Mouse (Mus musculus): ENCODE measurements at regions not wholly inside any gene's neighbourhood (a gene's known extent, or its start where the extent isn't known, plus 50 kb on each side); places are given as distances from the start of the nearest gene placed in this dataset.

DNA sequence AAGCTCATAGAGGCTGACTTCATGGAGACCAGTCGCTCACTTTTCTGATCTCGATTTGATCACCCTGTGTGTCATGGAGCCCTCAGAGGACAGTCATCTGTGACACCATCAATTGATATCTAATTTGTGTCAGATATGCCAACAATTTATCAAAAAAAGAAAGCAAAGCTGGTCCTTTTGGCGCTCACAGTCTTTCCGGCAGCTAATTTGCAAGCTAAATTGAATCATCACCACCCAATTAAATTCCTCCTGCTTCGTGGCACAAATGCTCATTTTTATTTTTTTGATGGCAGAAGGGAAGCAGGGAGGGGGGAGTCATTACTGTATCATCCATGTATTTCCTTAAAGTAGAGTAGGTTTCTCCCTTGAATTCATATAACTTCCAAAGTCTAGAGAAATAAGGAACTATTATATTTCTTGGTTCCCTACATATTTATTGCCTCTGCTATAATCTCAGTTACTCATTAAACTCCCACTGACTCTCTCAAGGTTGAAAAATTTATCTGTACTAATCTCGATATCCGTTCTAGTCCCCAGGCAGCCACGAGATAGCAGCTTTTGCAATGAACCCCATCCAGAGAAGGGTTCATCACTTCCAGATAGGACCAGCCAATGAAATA lies 325.8 kb downstream of the Gpam start:
- no peak for ATAC-seq (replicated peaks; ENCODE audit: poor library complexity, severe bottlenecking)

DNA sequence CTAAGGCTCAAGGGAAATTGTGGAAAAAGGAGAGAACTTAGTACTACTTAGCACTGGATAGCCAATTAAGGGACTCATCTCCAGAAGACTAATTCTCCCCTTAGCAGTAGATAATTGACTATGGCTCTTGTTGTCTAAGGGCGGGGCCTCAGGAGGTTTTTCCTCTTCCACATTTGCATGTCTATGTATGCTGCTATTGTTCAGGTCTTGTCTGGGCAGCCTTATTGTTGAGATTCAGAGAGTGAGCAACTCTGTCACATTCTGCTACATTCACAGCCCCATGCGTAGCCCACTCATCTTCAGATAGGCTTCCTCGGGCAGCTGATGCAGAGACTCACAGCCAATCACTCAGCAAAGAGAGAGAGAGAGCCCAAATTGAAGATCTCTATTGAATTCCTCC lies 339.9 kb downstream of the Gpam start:
- no peak for ATAC-seq (replicated peaks; ENCODE audit: poor library complexity, severe bottlenecking)

DNA sequence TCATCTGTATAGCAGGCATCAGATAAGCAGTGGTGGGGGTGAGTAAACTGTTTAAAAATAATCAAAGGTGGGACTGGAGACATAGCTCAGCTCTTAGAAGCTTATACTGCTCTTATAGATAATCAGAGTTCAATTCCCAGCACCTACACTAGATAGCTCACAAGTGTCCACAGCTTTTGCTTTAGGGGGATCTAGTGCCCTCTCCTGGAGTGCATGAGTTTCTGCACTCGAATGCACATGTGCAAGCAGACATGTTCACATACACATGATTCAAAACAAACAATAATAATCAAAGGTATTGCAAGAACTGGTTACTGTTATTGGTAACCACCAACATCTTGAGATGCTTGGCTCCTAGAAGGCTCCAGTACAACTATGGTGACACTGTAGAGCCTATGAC lies 343.3 kb downstream of the Gpam start:
- no peak for ATAC-seq (replicated peaks; ENCODE audit: poor library complexity, severe bottlenecking)

DNA sequence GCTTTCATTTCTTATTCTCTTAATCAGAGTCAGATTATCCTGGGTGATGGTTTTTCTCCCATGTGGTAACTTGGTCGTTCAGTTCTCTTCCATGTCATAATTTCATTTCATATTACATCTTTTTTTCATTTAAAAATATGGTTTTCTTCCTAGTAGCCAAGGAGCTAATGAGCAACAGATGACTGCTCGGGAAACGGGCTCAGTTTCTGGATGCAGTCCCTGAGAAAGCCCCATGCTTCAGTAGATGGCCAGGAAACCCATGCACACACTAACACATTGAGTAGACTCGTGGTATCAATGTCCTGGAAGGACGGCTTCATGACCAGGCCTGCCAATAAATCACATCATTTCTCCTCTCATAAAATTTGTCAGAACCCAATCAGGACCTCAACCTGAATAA lies 369.3 kb downstream of the Gpam start:
- ATAC-seq (replicated peaks; ENCODE audit: poor library complexity, severe bottlenecking): no peak

DNA sequence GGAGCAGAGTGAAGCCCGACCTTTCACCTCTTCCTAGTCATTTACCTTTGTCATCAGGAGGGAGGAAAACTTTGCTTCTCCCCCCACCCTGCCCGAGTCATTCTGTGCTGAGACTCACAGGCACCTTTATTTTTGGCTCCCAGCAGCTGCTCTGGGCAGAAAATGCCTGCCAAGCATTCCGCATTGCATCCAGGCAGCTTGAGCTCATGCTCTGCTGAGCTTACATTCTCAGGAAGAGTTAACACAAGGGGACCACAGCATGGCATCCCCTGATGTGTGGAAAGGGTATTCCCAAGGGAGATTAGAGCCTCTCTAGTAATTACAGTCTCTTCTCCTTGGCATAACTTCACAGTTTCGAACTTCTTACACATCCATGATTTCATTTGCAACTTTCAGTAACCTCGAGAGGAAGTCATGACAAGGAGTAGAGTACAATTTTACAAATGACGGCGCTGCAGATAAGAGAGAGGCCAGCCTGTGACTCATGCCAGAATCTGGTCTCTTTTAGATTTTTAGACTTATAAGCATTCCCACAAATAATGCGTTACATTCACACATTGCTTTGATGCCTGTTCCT lies 370.3 kb downstream of the Gpam start:
- ATAC-seq (replicated peaks; ENCODE audit: poor library complexity, severe bottlenecking): no peak

DNA sequence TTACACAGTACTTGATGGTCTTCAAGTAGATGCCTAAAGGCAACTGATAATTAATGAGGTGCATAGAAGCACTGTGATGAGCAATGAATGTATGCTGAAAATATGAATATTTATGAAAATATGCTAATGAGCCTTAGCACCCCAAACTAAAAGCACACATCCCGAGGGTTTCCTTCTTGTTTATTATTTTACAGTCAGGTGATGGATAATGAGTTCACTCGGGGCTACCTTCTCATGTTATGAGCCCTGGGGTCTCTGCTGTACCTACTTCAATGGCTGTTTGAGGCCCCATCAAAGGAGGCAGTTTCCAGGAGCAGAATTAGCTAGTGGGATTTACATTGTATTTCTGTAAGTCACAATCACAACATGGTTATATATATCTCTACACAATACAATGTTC lies 371.6 kb downstream of the Gpam start:
- no peak for ATAC-seq (replicated peaks; ENCODE audit: poor library complexity, severe bottlenecking)

DNA sequence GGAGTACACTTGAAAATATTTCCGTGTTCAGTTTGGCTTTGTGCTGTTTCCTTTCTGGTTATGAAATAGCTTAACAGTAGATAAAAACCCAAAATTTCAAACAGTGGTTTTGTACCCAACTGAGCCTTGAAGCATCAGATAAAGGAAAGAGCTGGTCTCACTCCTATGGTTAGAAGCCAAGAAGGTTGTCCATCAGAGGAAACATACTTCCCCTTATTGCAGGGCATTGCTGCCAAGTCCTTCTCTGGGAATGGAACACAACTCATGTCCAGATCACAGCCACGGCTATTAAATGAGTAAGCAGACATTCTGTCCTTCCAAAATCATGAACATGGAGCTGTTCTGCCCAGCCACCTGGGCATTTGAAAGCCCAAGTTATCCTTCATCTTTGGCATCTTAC lies 393.1 kb downstream of the Gpam start:
- ATAC-seq (replicated peaks; ENCODE audit: poor library complexity, severe bottlenecking): peak; percentile 66

DNA sequence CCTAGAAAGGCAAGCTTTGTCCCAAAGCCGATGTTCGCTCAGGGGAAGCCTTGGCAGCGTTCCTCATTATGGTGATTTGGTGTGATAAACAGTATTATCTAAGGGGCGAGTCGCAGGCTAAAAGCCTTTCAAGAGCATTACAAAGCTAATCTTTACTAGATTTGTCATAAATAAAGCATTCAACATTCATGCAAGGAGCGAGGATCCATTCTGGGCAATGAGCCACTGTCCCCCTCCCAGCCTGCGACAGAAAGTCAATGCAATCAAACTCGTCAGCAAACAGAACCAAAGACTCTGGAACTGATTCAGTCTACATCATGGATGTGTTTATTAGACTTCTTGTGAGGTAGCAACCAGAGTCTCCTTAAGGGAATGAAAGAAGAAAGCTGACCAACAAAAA lies 395.3 kb downstream of the Gpam start:
- no peak for ATAC-seq (replicated peaks; ENCODE audit: poor library complexity, severe bottlenecking)

DNA sequence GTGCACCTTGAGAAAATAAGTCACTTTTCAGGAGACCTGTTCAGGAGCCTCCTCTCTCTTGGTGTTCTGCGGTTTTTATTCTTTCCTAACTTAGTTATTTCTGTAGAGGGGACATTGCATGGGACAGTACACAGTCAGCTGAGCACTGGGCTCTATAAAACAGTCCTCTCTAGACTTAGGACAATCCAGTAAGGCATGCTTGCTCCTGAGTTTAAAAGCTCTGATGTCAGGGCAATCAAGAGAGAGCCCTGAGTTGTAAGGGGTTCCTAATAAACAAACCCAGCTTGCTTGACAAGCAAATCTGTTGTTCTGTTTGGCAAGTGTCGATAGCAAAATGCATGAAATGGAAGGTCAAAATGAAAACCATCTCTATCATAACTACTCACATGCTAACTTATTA lies 395.7 kb downstream of the Gpam start:
- no peak for ATAC-seq (replicated peaks; ENCODE audit: poor library complexity, severe bottlenecking)

DNA sequence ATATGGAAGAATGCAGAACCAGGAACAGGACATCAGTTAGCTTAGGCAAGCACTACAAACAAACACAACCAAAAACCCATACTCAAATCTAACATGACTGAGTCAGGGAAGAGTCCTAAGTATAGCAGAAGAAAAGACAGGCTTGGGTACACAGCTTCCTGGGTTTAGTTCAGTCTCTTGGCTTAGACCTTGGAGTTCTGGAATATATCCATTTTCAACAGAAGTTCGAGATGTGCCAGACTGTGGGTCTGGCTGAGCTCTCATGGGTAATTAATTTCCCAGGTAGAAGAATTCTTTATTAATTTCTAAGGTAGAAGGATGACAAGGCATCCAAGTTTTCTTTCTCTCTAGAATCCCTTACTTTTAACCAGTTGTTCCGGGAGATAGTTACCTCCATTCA lies 396.2 kb downstream of the Gpam start:
- no peak for ATAC-seq (replicated peaks; ENCODE audit: poor library complexity, severe bottlenecking)

DNA sequence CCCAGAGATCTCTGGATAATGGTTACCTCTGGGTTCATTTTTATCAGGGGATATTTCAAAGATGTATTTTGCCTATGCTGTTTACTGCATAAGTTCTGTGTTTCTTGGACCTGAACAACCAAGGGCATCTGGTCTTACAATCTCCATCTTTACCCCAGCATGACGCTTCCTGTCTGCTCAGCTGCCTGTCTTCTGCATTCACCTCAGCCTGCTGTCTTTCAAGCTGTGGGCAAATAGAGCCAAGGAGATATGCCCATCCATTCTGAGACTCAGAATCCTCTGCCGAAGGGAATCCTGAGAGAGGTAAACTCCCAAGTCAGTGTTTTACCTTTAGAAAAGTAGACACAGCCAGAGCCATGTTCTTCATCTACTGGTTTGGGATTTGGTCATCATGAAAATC lies 396.7 kb downstream of the Gpam start:
- no peak for ATAC-seq (replicated peaks; ENCODE audit: poor library complexity, severe bottlenecking)

DNA sequence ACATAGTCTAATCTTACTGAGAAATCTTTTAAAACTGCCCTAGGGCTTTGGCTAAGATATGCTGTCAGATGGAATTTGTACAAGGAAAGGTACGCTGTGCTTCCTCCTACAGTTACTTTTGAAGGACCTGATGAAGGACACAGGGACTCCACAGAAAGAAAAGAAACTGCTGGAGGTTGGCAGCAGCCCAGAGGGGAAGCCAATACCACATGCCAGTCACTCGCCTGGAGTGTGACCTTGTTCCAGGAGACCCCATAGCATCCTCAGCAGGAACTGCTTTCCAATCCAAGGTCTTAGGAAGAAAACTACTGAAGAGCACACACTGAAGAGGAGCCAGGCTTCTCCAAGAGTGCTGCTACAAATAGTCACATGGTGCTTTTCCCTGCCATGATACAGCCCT lies 404.9 kb downstream of the Gpam start:
- no peak for ATAC-seq (replicated peaks; ENCODE audit: poor library complexity, severe bottlenecking)

DNA sequence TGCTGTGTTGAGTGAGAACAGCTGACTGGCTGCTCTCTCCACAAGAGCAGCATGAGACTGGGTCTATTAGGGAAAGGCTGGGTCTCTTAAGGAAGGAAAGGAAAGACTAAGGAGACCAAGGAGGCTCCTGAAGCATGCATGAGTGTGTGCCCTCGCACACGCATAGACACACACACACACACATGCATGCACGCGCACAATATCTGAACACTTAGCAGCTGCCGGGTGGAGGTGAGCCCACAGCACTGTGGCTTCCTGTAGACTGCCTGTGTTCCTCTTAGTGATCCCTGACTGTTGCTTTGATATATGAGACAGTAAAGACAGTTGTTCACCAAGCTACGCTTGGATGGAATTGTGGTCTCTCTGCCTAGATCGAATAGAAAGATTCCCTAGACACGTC lies 429.6 kb downstream of the Gpam start:
- no peak for ATAC-seq (replicated peaks; ENCODE audit: poor library complexity, severe bottlenecking)

DNA sequence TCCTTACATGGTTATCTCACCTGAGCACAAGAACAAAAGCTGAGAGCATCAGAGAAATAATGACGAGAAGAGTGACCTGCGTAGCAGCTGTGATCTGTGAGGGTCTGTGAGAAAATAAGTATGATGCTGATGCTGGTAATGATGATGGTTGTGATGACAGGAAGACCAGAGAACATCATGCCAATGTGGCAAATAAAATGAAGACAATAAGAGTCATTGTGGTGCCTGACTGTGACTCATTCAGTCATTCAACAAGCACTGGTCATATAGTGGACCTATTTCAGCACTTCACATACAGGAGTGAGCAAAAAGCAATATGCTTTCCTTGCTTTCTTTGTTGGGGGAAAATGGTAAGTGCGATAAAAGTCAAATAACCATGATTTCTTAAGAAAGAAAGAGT lies 433.3 kb downstream of the Gpam start:
- no peak for ATAC-seq (replicated peaks; ENCODE audit: poor library complexity, severe bottlenecking)

DNA sequence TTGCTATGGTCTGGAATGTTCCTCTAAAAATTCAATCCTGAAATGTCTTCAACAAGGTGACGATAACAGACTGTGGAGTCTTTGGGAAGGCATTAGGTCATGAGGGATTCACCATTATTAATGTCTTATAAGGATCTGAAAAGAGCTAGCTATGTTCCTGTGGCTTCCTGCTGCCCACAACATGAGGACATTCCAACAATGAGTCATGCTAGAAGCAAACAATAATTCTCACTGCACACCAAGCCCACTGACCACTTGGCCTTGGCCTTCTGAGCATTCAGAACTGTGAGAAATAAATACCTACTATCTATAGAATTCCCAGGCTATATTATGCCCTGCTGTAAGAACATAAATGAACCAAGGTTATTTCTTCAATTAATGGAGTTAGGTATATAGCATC lies 433.9 kb downstream of the Gpam start:
- no peak for ATAC-seq (replicated peaks; ENCODE audit: poor library complexity, severe bottlenecking)

DNA sequence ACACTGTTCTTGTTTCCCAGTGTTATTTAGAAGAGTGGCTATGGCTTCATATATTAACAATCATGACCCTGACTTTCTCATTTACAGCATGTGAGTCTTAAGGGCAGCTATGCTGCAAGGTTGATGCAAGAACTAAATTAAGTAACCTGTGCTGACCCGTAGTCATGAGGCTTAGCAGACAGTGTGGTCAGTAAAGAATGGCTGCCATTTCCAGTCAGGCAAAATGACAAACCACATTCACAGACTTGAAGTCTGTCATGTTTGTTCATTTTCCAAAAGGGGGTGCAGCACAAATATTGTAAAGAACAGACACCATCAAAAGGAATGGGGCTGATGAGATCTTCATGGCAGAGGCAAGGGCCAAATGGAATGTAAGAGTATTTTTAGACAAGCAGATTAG lies 435.2 kb downstream of the Gpam start:
- ATAC-seq (replicated peaks; ENCODE audit: poor library complexity, severe bottlenecking): no peak

DNA sequence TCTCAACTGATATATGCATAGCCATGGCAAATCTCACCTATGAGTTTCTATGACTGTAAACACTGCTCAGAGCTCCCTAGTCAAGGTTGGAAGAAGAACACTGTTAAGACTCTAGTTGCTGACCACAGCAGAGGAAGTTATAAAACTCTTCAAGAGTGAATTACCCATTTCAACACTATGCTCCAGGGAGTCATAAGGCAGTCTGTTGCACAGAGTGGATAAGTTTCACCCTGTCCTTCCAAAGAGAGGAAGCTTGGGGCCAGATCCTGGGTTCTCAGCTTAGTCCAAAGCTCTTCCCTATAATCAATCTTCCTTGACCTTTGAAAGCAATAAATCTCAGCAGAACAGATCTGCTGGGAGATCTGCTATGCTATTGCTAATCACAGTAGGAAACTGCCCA lies 438.4 kb downstream of the Gpam start:
- ATAC-seq (replicated peaks; ENCODE audit: poor library complexity, severe bottlenecking): peak; percentile 72

DNA sequence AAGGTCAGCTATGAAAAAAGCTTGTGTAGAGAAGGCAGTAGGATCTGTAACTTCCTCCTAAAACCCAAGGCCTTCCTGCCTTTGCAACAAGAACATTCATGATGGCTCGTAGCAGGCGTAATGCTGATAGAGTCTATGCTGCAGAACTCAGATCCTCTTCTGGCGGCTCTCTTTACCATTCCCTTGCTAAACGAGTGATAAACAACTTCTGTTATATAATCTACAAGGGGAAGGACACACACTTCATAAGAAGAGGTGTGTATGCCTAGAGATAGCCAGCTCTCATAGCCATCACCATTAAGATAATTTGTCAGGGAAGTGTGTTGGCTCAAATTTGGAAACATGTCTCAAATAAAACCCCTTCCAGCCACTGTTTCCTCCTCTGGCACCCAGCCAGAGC lies 441.9 kb downstream of the Gpam start:
- no peak for ATAC-seq (replicated peaks; ENCODE audit: poor library complexity, severe bottlenecking)

All from granulocyte monocyte progenitor cell, adult 5-6 weeks (primary cell).